Mouse (Mus musculus) kidney, postnatal 36 days (tissue): ENCODE measurements at regions not wholly inside any gene's neighbourhood (a gene's known extent, or its start where the extent isn't known, plus 50 kb on each side); places are given as distances from the start of the nearest gene placed in this dataset.

Experiments used
- DNase-seq, 2 experiments: peaks; one replicate each; pipeline ENCODE4 v3.0.0; 2021 to 2022; ENCODE audit warnings: mixed read lengths in 2 of 2

GRCm38 (mm10) chr13:33721851-33722250 is 60.6 kb downstream of the Serpinb6d start:
- DNase-seq, result no peak

GRCm38 (mm10) chr13:33762293-33763125 is 80.7 kb downstream of the Serpinb6e start:
- peak; percentile 78 to 86 for DNase-seq

- DNase-seq, result no peak
Observed at GRCm38 (mm10) chr13:33763295-33763916, 79.8 kb downstream of the Serpinb6e start.
